Mouse (Mus musculus): ENCODE data around the gene Rrbp1.

DNA sequence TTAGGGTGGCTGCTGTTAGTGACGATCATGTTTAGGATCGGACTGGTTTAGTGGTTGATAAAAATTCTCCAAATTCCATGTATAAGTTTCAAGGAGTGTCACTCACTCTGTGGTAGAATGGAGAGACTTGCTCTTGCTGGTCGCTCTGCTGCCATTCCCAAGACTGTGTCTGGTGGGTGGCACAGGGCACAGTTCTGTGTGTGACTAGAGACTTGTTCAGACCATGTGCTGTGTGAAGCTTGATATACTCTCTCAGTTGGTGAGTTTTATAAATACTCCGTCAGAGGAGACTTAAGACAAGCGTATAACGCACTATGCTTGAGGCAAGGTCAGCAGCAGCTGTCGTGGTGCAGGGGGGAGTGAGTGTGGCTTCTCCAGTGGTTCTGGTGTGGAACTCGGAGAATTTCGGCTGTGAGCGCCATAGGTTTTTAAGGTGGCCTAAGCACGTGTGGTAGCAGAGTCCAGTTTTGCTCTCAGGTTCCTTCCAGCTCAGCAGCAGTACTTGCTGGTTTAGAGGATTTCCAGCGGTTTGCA lies 78.7 kb downstream of the Rrbp1 start:
- no peak for TF ChIP-seq CTCF (IDR thresholded peaks at IDR 0.05 in 2 of 3, conservative IDR thresholded peaks at IDR 0.05 in 1 of 3; ENCODE audit: control insufficient read depth in 1 of 3, insufficient read depth in 1 of 3, low read depth in 2 of 3, low read length in 3 of 3, poor library complexity in 1 of 3, severe bottlenecking in 1 of 3)
- no peak for TF ChIP-seq POLR2A (IDR thresholded peaks at IDR 0.05; ENCODE audit: control insufficient read depth in 1 of 2, insufficient read depth in 1 of 2, low read depth in 1 of 2, low read length in 2 of 2, poor library complexity in 1 of 2)
- TF ChIP-seq E2F4 (IDR thresholded peaks at IDR 0.05; ENCODE audit: borderline replicate concordance, low read depth, low read length), result no peak
- no peak for TF ChIP-seq MAFK (IDR thresholded peaks at IDR 0.05; ENCODE audit: borderline replicate concordance, low read depth, low read length)
- no peak for TF ChIP-seq UBTF (IDR thresholded peaks at IDR 0.05; ENCODE audit: borderline replicate concordance, insufficient read depth, low read depth, low read length)
- no peak for TF ChIP-seq POLR2AphosphoS2 (IDR thresholded peaks at IDR 0.05; ENCODE audit: low read length)
- TF ChIP-seq USF1 (IDR thresholded peaks at IDR 0.05; ENCODE audit: low read depth, low read length), result no peak
- no peak for TF ChIP-seq GABPA (IDR thresholded peaks at IDR 0.05; ENCODE audit: low read depth, low read length)
- TF ChIP-seq ELF1 (IDR thresholded peaks at IDR 0.05; ENCODE audit: low read depth, low read length), result no peak
- no peak for TF ChIP-seq EP300 (IDR thresholded peaks at IDR 0.05; ENCODE audit: low read depth in 1 of 2, low read length in 2 of 2)
- TF ChIP-seq TBP (IDR thresholded peaks at IDR 0.05; ENCODE audit: low read depth, low read length), result no peak
- TF ChIP-seq SMC3 (IDR thresholded peaks at IDR 0.05; ENCODE audit: low read depth, low read length), result no peak
- TF ChIP-seq RCOR1 (IDR thresholded peaks at IDR 0.05; ENCODE audit: low read depth, low read length), result no peak
